Mouse (Mus musculus) intestine, embryonic 15.5 days (tissue): Measurements from ENCODE around the gene Map10. TPM values are rescaled to one million over a fixed set of nuclear protein-coding genes. Genes with fewer than 3 reads are reported as not detected.

Experiments used
- ATAC-seq: fragments of 200-750 bp; cut with Nextera tagmentation; 2 replicates; pipeline ENCODE4 v1.8.0; 2017; ENCODE audit warnings: moderate TSS enrichment, moderate library complexity
- H3K27ac ChIP-seq: fragments of 300-500 bp; sonication (generic); 2 replicates; pipeline ENCODE4 v1.5.1; 2015; ENCODE audit warnings: mild to moderate bottlenecking, inconsistent platforms
- H3K27me3 ChIP-seq: fragments of 300-500 bp; sonication (generic); replicated peaks from 2 replicates; pipeline ENCODE4 v1.6.1; 2015; ENCODE audit warnings: inconsistent platforms
- H3K36me3 ChIP-seq: fragments of 300-500 bp; sonication (generic); 2 replicates; pipeline ENCODE4 v1.6.1; 2015; ENCODE audit warnings: inconsistent platforms
- H3K4me1 ChIP-seq: fragments of 300-500 bp; sonication (generic); replicated peaks from 2 replicates; pipeline ENCODE4 v1.6.1; 2015; ENCODE audit warnings: inconsistent platforms
- H3K4me2 ChIP-seq: fragments of 300-500 bp; sonication (generic); replicated peaks from 2 replicates; pipeline ENCODE4 v1.6.1; 2015; ENCODE audit warnings: mild to moderate bottlenecking, inconsistent platforms
- H3K4me3 ChIP-seq: fragments of 300-500 bp; sonication (generic); replicated peaks from 2 replicates; pipeline ENCODE4 v1.5.1; 2015; ENCODE audit warnings: inconsistent platforms
- H3K9ac ChIP-seq: fragments of 300-500 bp; sonication (generic); 2 replicates; pipeline ENCODE4 v1.6.1; 2015; ENCODE audit warnings: inconsistent platforms
- H3K9me3 ChIP-seq: fragments of 300-500 bp; sonication (generic); 2 replicates; pipeline ENCODE4 v1.6.1; 2016; ENCODE audit warnings: inconsistent platforms
- WGBS: fragments of 180-500 bp; shearing (Covaris S2); methylation state at CpG from one replicate; pipeline ENCODE4 v1.1.7; 2015; 5-methylcytosine and 5-hydroxymethylcytosine counted together
- polyA plus RNA-seq: library from polyadenylated mRNA; unstranded; fragments of >200 nt; fragmentation: Nextera tagmentation; extraction: Ambion mirVana; gene quantifications from 2 replicates; pipeline ENCODE4 v1.2.1, GENCODE M21; 2015

Gene Map10
- polyA plus RNA-seq, 1 experiment from 2014 or later, result 4.7 TPM

GRCm38 (mm10) chr8:125699391-125700025 lies 29.9 kb downstream of the Map10 start:
- 74% methylated on average over 6 of the region's 6 CpGs for WGBS
- H3K27ac ChIP-seq, result no peak overlapping the region
- no peak overlapping the region for H3K4me3 ChIP-seq
- no peak overlapping the region for H3K4me2 ChIP-seq
- H3K9ac ChIP-seq, result no peak overlapping the region
- H3K27me3 ChIP-seq, result no peaks in the 10 kb centered on the region
- no peaks in the 10 kb centered on the region for H3K36me3 ChIP-seq
- no peaks in the 10 kb centered on the region for H3K9me3 ChIP-seq
- no peaks in the 10 kb centered on the region for H3K4me1 ChIP-seq
- no peak for ATAC-seq

GRCm38 (mm10) chr8:125700407-125700806 lies 30.8 kb downstream of the Map10 start:
- Histone ChIP-seq H3K9ac (no peak overlapping the region), H3K36me3 (no peaks in the 10 kb centered on the region), H3K4me2 (no peak overlapping the region), H3K27ac (no peak overlapping the region), H3K9me3 (no peaks in the 10 kb centered on the region), H3K4me3 (no peak overlapping the region), H3K4me1 (no peaks in the 10 kb centered on the region), H3K27me3 (no peaks in the 10 kb centered on the region)
- 67% methylated on average over 7 of the region's 7 CpGs for WGBS
- ATAC-seq, result no peak

GRCm38 (mm10) chr8:125702868-125703473 lies 33.4 kb downstream of the Map10 start:
- H3K36me3 ChIP-seq, result no peaks in the 10 kb centered on the region
- H3K9ac ChIP-seq, result no peak overlapping the region
- no peaks in the 10 kb centered on the region for H3K9me3 ChIP-seq
- no peak overlapping the region for H3K4me3 ChIP-seq
- no peak overlapping the region for H3K27ac ChIP-seq
- H3K4me2 ChIP-seq, result no peak overlapping the region
- no peaks in the 10 kb centered on the region for H3K4me1 ChIP-seq
- 78% methylated on average over 15 of the region's 15 CpGs for WGBS
- no peaks in the 10 kb centered on the region for H3K27me3 ChIP-seq
- ATAC-seq, result no peak

DNA sequence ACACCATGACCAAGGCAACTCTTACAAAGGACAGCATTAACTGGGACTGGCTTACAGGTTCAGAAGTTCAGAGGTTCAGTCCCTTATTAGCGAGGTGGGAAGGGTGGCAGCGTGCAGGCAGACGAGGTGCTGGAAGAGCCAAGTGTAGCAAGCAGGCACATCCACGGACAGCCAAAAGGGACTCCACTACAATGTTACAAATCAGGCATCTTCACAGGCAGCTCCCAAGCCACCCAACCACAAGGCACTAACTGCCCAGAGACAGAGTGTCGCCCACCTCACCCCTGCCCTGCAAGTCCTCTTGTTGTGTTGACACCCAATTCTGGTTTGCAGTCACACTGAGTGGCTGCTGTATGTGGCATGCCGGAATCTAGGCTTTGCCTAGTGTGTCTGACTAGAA lies 34.8 kb downstream of the Map10 start:
- ATAC-seq, result no peak
- Histone ChIP-seq H3K27me3 (no peaks in the 10 kb centered on the region), H3K4me2 (no peak overlapping the region), H3K27ac (no peak overlapping the region), H3K9me3 (no peaks in the 10 kb centered on the region), H3K9ac (no peak overlapping the region), H3K36me3 (no peaks in the 10 kb centered on the region), H3K4me3 (no peak overlapping the region), H3K4me1 (no peaks in the 10 kb centered on the region)
- WGBS, result 92% methylated on average over 6 of the region's 6 CpGs

- no peak overlapping the region for H3K4me3 ChIP-seq
- no peak overlapping the region for H3K9ac ChIP-seq
- WGBS, result 88% methylated on average over 7 of the region's 7 CpGs
- H3K4me1 ChIP-seq, result no peaks in the 10 kb centered on the region
- no peak overlapping the region for H3K4me2 ChIP-seq
- H3K9me3 ChIP-seq, result no peaks in the 10 kb centered on the region
- H3K27ac ChIP-seq, result no peak overlapping the region
- ATAC-seq, result no peak
- H3K36me3 ChIP-seq, result no peaks in the 10 kb centered on the region
- no peaks in the 10 kb centered on the region for H3K27me3 ChIP-seq
Measured at GRCm38 (mm10) chr8:125705816-125706215, 36.2 kb downstream of the Map10 start.

DNA sequence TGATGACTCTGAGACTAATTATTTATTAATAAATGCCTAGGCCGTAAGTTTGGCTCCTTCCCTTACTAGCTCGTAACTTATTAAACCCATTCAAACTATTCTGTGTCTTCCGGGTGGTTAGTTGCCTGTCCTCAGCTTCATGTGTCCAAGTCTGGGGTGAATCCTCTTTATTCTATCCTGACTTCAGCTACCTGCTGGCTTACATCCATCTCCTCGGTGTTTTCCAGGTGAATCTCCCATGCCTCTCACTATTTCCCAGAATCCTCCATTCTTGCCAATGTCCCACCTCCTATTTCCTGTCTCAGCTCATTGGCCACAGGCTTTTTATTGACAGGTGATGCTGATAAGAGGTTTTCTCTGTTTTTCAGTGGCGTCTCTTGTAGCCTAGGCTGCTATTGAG lies 39.6 kb downstream of the Map10 start:
- no peak overlapping the region for H3K27ac ChIP-seq
- H3K9me3 ChIP-seq, result no peaks in the 10 kb centered on the region
- no peak overlapping the region for H3K4me3 ChIP-seq
- no peak overlapping the region for H3K9ac ChIP-seq
- H3K27me3 ChIP-seq, result no peaks in the 10 kb centered on the region
- 87% methylated on average over 5 of the region's 5 CpGs for WGBS
- no peak overlapping the region for H3K4me2 ChIP-seq
- ATAC-seq, result no peak
- H3K36me3 ChIP-seq, result no peaks in the 10 kb centered on the region
- H3K4me1 ChIP-seq, result no peaks in the 10 kb centered on the region

GRCm38 (mm10) chr8:125711514-125711913 lies 41.9 kb downstream of the Map10 start:
- no peak overlapping the region for H3K4me2 ChIP-seq
- ATAC-seq, result no peak

GRCm38 (mm10) chr8:125716211-125716610 lies 46.6 kb downstream of the Map10 start:
- Histone ChIP-seq H3K9me3 (no peaks in the 10 kb centered on the region), H3K9ac (no peak overlapping the region), H3K36me3 (no peaks in the 10 kb centered on the region), H3K4me1 (0 out of 2 replicates have a peak, but pooled peaks cover 4% of the 10 kb centered on the region), H3K27me3 (no peaks in the 10 kb centered on the region), H3K4me2 (no peak overlapping the region), H3K4me3 (no peak overlapping the region), H3K27ac (no peak overlapping the region)
- 30% methylated on average over 4 of the region's 4 CpGs for WGBS
- ATAC-seq, result no peak

More at GRCm38 (mm10) chr8:125711514-125711913, 41.9 kb downstream of the Map10 start:
- no peak overlapping the region for H3K9ac ChIP-seq
- H3K4me3 ChIP-seq, result no peak overlapping the region
- H3K9me3 ChIP-seq, result no peaks in the 10 kb centered on the region
- 87% methylated on average over 5 of the region's 5 CpGs for WGBS
- no peaks in the 10 kb centered on the region for H3K27me3 ChIP-seq
- H3K4me1 ChIP-seq, result 0 out of 2 replicates have a peak, but pooled peaks cover 4% of the 10 kb centered on the region
- no peak overlapping the region for H3K27ac ChIP-seq
- no peaks in the 10 kb centered on the region for H3K36me3 ChIP-seq

DNA sequence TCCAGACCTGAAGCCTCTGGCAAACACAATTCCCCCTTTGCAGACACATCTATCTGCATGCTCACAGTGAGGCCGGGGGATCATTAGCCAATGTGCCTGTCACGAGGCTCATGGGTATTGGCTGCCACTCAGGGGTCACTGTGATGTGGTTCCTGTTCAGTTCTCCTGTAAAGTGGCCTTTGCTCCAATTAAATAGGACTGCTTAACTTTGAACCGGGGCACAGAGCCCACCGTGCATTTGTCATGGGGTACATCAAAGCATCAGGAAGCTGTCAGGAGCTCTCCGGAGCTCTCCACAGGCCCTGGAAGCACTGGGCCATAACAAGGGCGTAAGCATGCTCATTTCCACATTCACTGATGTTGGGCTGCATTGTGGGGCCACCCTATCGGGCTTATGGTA lies 47.0 kb downstream of the Map10 start:
- 29% methylated on average over 7 of the region's 7 CpGs for WGBS
- no peak for ATAC-seq
- no peak overlapping the region for H3K27ac ChIP-seq
- no peak overlapping the region for H3K9ac ChIP-seq
- no peaks in the 10 kb centered on the region for H3K36me3 ChIP-seq
- H3K4me2 ChIP-seq, result no peak overlapping the region
- H3K27me3 ChIP-seq, result no peaks in the 10 kb centered on the region
- H3K4me1 ChIP-seq, result 0 out of 2 replicates have a peak, but pooled peaks cover 4% of the 10 kb centered on the region
- H3K9me3 ChIP-seq, result no peaks in the 10 kb centered on the region
- H3K4me3 ChIP-seq, result no peak overlapping the region

GRCm38 (mm10) chr8:125718914-125719313 lies 49.3 kb downstream of the Map10 start:
- no peak overlapping the region for H3K9ac ChIP-seq
- no peaks in the 10 kb centered on the region for H3K9me3 ChIP-seq
- 0 out of 2 replicates have a peak, but pooled peaks cover 4% of the 10 kb centered on the region for H3K4me1 ChIP-seq
- no peak overlapping the region for H3K4me3 ChIP-seq
- no peak overlapping the region for H3K27ac ChIP-seq
- H3K4me2 ChIP-seq, result no peak overlapping the region
- 63% methylated on average over 4 of the region's 4 CpGs for WGBS
- ATAC-seq, result no peak
- H3K27me3 ChIP-seq, result no peaks in the 10 kb centered on the region
- H3K36me3 ChIP-seq, result no peaks in the 10 kb centered on the region

- H3K27me3 ChIP-seq, result no peaks in the 10 kb centered on the region
- no peak overlapping the region for H3K9ac ChIP-seq
- H3K4me3 ChIP-seq, result no peak overlapping the region
- 81% methylated on average over 7 of the region's 7 CpGs for WGBS
- H3K4me1 ChIP-seq, result 0 out of 2 replicates have a peak, but pooled peaks cover 2% of the 10 kb centered on the region
- no peaks in the 10 kb centered on the region for H3K36me3 ChIP-seq
- no peak for ATAC-seq
- no peak overlapping the region for H3K4me2 ChIP-seq
- no peak overlapping the region for H3K27ac ChIP-seq
- H3K9me3 ChIP-seq, result no peaks in the 10 kb centered on the region
Measured at GRCm38 (mm10) chr8:125722675-125723074, 53.1 kb downstream of the Map10 start.
